24 mouse cellular contexts compared by ENCODE assay signal in genomic region chr10:116444371-116444770, GRCm38 (mm10). TPM values are rescaled to one million over a fixed set of nuclear protein-coding genes. Genes with fewer than 3 reads are reported as not detected.
DNase-seq lines count a peak whose midpoint lies in the region; ATAC-seq and TF ChIP-seq lines count a peak whose summit lies in the region.
"Had no signal": no experiment of that assay in that cellular context is flagged by ENCODE, and none has a peak within 500 bp of the region (broad histone marks: within the 10 kb centered on the region; RNA-seq: fewer than 3 reads in every experiment).

No protein-coding gene starts in this region.

- no peaks in the 10 kb centered on the region for H3K4me1 ChIP-seq in liver, postnatal 0 days (ENCODE audit: insufficient read depth)
- no peaks in the 10 kb centered on the region for H3K4me1 ChIP-seq in hindbrain, embryonic 16.5 days (ENCODE audit: control insufficient read depth, insufficient read depth, low read depth, low read length)
- H3K4me1 ChIP-seq: forebrain, embryonic 12.5 days; hindbrain, embryonic 10.5 days had no signal

- peak; percentile 7 for DNase-seq in CD4-positive, CD25-positive, alpha-beta regulatory T cell, adult 2 months (ENCODE audit: low read depth, low spot score)
- DNase-seq in liver, postnatal 0 days: peak; percentile 8
- DNase-seq in liver: no peak
- peak; percentile 78 for DNase-seq in R1 (ENCODE audit: low read depth, low spot score)
- DNase-seq: adrenal gland, postnatal 10 days; B cell, adult 2 months; cerebellum, adult 11 months; cerebellum, adult 8-10 months; cerebellum, postnatal 14 days; embryo, embryonic 11 days; gastrocnemius, postnatal 10 days; heart, adult 18-20 months; heart, postnatal 14 days had no signal

- no peak for TF ChIP-seq CTCF in liver, postnatal 0 days (IDR thresholded peaks at IDR 0.05; ENCODE audit: low read depth)

- ATAC-seq in CD4-positive, CD25-positive, alpha-beta regulatory T cell, adult 4 months: no peak
- ATAC-seq in liver, postnatal 0 days: no peak
- ATAC-seq in erythroblast, adult 5-6 weeks (replicated peaks; ENCODE audit: low FRiP score, poor library complexity, severe bottlenecking): no peak
- ATAC-seq in hindbrain, embryonic 16.5 days: no peak
- ATAC-seq: forebrain, embryonic 16.5 days had no signal

- WGBS in liver, postnatal 0 days (ENCODE audit: insufficient replicate concordance): 85% methylated on average over 10 of the region's 10 CpGs
- WGBS in hindbrain, embryonic 16.5 days: 95% methylated on average over 10 of the region's 10 CpGs

- no peak overlapping the region for H3K9ac ChIP-seq in liver, postnatal 0 days (replicated peaks)
- no peak overlapping the region for H3K9ac ChIP-seq in hindbrain, embryonic 16.5 days (ENCODE audit: low read depth, low read length)
- H3K9ac ChIP-seq: embryonic facial prominence, embryonic 15.5 days; forebrain, embryonic 12.5 days; heart, embryonic 15.5 days; hindbrain, embryonic 14.5 days had no signal

- no peak overlapping the region for H3K4me2 ChIP-seq in liver, postnatal 0 days (ENCODE audit: low read depth, low read length)
- H3K4me2 ChIP-seq in hindbrain, embryonic 16.5 days (ENCODE audit: low read length): no peak overlapping the region
- H3K4me2 ChIP-seq: embryonic facial prominence, embryonic 15.5 days; forebrain, embryonic 12.5 days; heart, embryonic 11.5 days; heart, embryonic 15.5 days; hindbrain, embryonic 14.5 days had no signal

- no peaks in the 10 kb centered on the region; the same call in 1 of the 2 replicates for H3K9me3 ChIP-seq in liver, postnatal 0 days (ENCODE audit: low read length)
- no peaks in the 10 kb centered on the region for H3K9me3 ChIP-seq in hindbrain, embryonic 16.5 days (ENCODE audit: control insufficient read depth, low read length)
- H3K9me3 ChIP-seq: embryonic facial prominence, embryonic 15.5 days; forebrain, embryonic 12.5 days; heart, embryonic 15.5 days had no signal

- H3K4me3 ChIP-seq in liver, postnatal 0 days (ENCODE audit: low read depth, low read length): no peak overlapping the region
- no peak overlapping the region for H3K4me3 ChIP-seq in hindbrain, embryonic 16.5 days (ENCODE audit: low read length)
- H3K4me3 ChIP-seq: embryonic facial prominence, embryonic 15.5 days; forebrain, embryonic 12.5 days; heart, embryonic 15.5 days; hindbrain, embryonic 10.5 days had no signal

- H3K27me3 ChIP-seq in liver, postnatal 0 days (ENCODE audit: insufficient read depth, low read length): no peaks in the 10 kb centered on the region
- H3K27me3 ChIP-seq in hindbrain, embryonic 16.5 days (replicated peaks; ENCODE audit: control insufficient read depth, insufficient read depth, low read length): no peaks in the 10 kb centered on the region
- H3K27me3 ChIP-seq: CH12.LX; embryonic facial prominence, embryonic 15.5 days; forebrain, embryonic 12.5 days; heart, embryonic 15.5 days had no signal

- TF ChIP-seq EP300 in liver, postnatal 0 days (IDR thresholded peaks at IDR 0.05; ENCODE audit: low read depth): no peak

- H3K36me3 ChIP-seq in liver, postnatal 0 days (replicated peaks; ENCODE audit: insufficient read depth, low read length): no peaks in the 10 kb centered on the region
- H3K36me3 ChIP-seq in hindbrain, embryonic 16.5 days (ENCODE audit: control insufficient read depth, insufficient read depth, low read length): peaks cover 3% of the 10 kb centered on the region; the same call in 1 of the 2 replicates
- H3K36me3 ChIP-seq: heart, embryonic 15.5 days had no signal

- no peak overlapping the region for H3K27ac ChIP-seq in liver, postnatal 0 days (ENCODE audit: low read depth)
- H3K27ac ChIP-seq in hindbrain, embryonic 16.5 days (ENCODE audit: low read depth, low read length): no peak overlapping the region
- H3K27ac ChIP-seq: embryonic facial prominence, embryonic 15.5 days; forebrain, embryonic 12.5 days; heart, embryonic 15.5 days; hindbrain, embryonic 10.5 days; hindbrain, embryonic 14.5 days had no signal

RNA-seq across cellular contexts. Expression of gene Kcnmb4, which starts 29.3 kb away (rescaled TPM):
- polyA plus RNA-seq in CD4-positive, CD25-positive, alpha-beta regulatory T cell, adult 4 months (2017; shearing (Covaris generic)): 1 to 10 TPM; 1.5 to 2.2 TPM
- polyA plus RNA-seq in liver, postnatal 0 days (2015; fragmentation: Nextera tagmentation; extraction: Ambion mirVana): 0.14 TPM in 1 of 2 replicates, not detected in the other
- total RNA-seq in erythroblast, adult 5-6 weeks (2015; ENCODE audit: low replicate concordance): not detected in 2 replicates
- total RNA-seq in erythroblast, adult 5-6 weeks (2017; ENCODE audit: low replicate concordance): 1.4 TPM in 1 of 2 replicates, not detected in the other
- 28.3 and 30.9 TPM in 2 replicates for polyA plus RNA-seq in hindbrain, embryonic 16.5 days (2015; fragmentation: Nextera tagmentation; extraction: Ambion mirVana)
